Mouse (Mus musculus): ENCODE data around the gene Srsf4.

The Srsf4 gene

DNA sequence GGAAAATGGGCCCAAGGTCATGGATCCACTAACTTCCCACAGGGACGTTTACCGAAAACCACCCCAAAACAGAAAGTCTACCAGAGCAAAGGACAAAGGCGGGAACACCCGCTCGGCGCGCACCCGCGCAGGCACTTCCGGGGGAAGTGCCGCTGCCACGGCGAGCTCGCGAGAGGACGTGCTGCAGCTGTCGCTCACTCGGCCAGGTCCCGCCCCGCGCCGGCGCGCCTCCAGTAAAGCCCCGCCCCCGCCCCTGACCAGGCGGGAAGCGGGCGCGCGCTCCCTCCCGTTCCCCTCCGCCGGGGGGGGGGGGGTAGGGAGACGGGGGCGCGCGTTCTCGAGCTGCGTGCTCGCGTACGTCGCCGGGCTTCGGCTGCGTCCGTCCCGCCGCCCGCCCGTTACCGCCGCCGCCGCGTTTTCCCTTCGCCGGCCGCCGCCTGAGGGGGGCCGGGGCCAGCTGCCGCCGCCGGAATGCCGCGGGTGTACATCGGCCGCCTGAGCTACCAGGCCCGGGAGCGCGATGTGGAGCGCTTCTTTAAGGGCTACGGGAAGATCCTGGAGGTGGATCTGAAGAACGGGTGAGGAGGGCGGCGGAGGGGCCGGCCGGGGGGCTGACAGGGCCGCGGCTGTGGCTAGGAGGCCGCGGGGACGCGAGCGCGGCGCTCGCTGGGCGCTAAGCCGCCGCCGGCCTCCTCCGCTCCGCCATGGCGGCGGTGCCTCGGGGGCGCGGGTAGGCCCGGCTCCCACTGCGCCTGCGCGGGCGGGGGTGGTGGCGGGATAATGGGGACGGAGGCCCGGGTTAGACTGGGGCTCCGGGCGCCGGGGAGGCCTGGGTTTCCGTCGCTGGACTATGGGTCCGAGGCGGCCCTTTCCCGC is at the start of gene Srsf4:
TSS of gene Srsf4 (plus strand) at position 325 of the 876 bp plus-strand sequence.
- peak; percentile 95 for DNase-seq (ENCODE audit: low spot score)

DNA sequence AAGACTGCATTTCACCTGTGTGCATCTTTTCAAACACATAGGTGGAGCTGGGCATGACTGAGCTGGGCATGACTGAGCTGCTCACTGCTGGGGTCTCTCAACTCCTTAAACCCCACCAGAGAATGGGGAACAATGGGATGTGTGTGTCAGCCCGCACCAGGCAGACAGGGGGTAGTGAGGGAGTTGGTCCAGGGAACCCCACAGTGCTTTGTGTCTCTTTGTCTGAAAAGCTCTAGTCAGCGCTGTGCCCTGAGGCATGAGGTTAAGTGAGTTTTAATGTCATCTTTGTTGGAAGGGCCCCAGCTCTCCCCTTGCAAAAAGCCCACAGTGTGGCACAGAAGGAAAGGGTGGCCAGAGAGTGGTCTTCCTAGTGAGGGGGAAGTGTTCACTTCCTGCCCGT is 48.5 kb upstream of the Srsf4 start:
- no peak for DNase-seq (ENCODE audit: low spot score)

DNA sequence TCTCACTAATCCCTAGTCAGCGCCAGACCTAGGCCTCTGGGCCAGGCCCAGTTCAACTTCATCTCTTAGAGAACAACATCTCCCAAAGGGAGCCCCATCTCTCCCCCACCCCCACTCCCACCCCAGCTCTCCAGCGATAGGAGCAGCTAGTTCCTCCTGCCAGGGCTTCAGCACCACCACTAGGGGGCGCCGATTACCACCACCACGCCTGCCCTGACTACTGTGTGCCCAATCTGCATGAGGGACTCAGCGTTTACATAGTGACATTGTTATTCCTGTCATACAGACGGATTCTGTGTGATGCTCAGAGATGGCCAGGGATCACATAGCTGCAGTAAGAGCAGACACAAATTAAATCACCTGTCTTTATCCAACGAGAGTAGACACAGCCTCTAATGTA is 47.6 kb upstream of the Srsf4 start:
- peak; percentile 59 for DNase-seq (ENCODE audit: low spot score)

DNA sequence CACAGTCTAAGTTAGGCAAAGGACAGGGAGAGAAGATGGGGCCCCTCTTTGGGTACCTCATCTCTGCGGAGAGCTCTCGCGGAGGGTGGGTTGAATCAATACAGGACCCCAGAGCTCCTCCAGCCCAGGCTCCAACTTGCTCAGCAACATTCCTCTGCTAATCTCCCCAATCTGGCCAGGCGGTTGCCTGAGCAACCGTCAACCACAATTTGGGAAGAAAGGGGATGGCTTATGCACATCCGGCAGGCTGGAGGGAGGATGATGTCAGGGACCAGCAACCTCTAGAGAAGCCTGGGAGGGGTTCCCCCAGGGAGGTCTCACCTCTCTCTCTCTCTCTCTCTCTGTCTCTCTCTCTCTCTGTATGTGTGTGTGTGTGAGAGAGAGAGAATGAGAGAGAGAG is 46.5 kb upstream of the Srsf4 start:
- DNase-seq (ENCODE audit: low spot score): no peak

DNA sequence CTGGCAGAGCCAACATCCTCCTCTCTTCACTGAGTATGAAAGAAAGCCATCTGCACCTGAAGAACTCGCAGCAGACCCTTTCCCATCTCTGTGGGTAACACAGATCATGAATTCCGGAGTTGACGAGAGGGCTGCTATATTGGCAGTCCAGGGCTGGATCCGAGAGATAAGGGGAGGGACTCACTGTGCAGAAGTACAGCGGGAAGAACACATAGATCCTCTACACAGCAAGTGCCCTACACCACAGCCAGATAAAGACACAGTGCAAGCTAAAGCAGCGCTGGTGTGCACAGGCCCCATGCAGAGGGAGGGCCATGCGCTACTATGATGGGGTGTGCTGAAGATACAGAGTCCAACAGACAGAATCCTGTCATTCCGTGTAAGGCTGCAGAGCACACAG is 44.3 kb upstream of the Srsf4 start:
- no peak for DNase-seq (ENCODE audit: low spot score)

DNA sequence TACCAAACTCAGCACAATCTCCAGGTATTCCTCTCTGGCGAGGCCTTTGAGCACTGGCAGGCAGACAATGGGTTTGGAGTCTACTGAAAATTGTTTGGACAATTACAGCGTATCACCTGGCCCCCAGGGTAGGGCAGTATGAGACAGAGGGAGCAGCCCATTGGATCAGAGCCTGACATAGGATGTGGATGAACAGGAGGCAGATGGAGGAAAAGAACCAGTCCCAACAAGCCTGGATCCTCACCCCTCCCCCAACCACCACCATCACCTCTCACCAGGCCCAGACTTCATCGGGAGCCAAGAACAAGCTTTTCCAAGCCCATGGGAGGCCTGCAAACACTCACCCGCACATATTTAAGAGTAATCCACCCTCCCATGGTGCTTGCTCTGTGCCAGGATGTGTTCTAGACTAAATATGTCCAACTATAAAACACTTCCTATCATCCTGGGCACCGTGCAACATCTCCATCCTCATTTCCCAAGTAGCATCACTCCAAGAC is 41.8 kb upstream of the Srsf4 start:
- no peak for DNase-seq (ENCODE audit: low spot score)

DNA sequence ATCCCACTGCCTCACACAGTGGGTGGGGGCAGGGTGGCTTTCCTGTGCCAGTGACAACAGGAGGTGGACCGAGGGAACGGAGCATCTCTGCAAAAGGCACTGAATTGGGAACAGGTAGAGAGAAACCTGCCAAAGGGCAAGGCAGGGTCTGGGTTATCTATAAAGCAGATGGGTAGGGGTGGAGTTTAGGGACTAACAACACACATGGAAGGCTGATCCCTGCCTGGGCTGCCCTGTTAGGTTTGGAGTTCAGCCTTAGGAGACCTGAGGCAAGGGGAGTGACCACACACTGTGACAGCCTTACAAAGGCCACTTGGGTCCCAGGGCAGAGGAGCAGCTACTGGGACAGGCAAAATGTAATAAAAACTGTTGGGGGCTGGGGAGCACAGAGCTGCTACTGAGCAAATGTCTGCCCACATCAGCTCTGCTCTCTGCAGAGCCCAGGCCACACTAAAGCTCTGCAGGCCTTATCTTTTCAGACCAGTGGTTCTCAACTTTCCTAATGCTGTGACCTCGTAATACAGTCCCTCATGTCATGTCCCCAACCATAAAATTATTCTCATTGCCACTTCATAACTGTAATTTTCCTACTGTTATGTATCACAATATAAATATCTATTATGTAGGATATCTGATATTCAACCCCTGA is 40.5 kb upstream of the Srsf4 start:
- no peak for DNase-seq (ENCODE audit: low spot score)

DNA sequence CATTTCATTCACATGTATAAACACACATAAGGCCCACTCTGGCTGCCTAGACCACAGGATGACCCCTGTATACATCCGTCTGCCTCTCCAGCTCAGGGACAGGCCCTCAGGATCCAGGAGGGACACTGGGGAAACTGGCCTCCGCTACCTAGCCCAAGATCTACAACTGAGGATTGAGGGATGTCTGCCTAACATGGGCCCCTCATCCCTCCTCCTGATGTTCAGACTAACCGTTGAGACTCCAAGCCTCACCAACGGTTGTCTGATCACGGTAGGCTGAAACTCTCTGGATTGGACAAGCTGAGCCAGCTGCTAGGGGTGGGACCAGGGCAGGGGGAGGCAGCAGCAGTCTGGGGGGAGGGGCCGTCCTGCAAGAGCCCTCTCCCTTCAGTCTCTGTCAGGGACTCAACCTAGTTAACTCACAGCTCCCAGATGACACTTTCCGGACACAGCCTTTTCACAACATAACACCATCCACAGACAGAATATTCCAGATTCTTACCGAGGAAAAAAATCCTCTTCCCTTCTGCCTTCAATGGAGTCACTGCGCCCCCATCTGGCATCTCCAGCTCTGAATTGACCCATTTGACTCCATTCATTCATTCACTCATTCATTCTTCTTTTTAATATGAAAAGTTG is 39.3 kb upstream of the Srsf4 start:
- no peak for DNase-seq (ENCODE audit: low spot score)

DNA sequence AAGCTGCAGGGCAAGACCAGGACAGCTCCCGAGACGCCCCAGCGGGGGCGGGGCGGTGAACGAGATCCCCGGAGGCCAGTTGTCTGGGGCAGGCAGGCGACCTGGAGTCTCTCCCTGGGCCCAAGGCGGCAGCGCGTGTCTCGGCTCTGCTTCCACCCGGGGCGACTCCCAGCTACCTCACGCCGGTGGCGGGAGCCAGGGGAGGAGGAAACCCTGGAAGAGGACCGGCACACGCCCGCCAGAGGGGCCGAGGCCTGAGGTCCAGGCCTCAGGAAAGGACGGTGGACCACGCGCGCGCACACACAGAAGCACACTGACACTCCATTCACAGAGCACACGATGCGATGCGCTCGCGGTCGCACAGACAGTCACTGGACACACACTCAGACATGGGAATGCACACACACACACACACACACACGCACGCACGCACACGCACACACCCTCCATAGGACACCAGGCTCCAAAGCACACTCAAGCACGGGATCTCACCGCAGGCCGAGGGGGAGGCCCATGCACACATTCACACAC is 37.0 kb upstream of the Srsf4 start:
- DNase-seq (ENCODE audit: low spot score): no peak

DNA sequence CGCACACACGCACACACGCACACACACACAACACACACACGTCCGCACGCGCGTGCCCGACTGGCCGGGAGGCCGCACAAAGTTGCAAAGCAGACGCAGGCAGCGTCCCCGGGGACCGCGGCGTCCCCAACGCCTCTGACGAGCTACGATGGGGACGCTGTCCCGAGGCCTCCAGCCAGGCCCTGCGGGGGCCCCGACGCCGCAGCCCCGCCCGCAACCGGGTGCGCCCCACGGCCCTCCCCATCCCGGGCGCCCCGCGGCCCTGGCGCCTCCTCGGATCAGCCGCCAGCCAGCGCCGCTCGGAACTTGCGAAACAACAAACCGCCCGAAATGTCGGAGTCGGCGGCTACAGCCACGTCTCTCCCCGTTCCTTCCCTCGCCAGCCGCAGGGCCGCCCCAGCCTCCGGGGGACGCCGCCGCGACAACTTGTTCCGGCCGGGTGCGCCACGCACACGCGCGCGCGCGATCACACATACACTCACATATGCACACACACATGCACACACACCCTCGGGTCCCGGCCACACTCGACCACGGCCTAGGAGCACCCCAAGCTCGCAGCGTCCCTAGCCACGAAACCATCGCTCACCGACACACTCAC is 36.4 kb upstream of the Srsf4 start:
- DNase-seq (ENCODE audit: low spot score): peak; percentile 27

DNA sequence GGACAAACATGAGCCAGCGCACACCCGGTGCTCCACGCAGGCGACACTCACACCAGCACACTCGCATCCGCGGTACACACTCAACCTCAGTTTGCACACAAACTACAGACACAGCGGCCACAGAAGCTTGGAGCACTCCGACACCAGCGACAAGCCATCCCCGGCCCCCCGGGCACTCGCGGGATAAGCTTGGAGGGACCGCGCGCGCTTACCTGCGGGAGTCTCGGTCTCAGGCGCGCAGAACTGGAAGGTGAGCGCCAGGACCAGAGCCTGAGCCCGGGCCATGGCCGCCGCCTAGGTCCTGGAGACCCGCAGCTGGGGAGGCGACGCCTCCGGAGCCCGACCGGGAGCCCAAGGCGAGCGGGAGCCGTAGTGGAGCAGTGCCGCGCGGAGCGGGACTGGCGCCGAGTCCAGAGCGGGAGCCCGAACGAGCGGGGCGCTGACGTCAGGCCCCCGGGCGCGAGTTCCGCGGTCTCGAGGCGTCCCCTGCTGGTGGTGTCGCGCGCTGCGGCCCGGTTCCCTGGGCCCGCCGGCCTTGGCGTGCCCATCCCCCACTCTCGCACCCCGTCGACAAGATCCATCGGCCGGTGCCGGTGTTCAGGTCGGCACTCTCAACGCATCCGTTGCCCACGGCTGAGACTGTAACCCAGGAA is 35.4 kb upstream of the Srsf4 start, which contains the start of gene Ptpru:
TSS of gene Ptpru (minus strand) at position 417 of the 653 bp plus-strand sequence.
- DNase-seq (ENCODE audit: low spot score): peak; percentile 82

DNA sequence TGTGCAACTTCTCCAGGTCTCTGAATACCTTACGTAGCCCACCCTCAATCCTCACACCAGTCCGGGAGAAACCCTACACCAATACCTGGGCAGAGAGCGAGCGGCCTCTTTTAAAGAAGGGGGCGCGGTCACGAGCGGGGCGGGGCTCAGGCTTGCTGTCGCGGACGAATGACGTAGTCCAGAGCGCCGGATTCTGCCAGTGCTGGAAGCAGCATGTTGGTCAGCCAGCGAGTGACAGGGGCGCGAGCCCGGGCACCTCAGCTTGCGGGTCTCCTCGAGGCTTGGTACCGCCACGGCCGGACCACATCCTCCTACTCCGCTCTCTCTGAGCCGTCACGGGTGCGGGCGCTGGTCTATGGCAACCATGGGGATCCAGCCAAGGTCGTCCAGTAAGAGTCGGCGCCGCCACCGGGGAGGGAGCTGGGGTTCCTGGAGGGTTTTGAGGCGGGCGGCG is 30.1 kb upstream of the Srsf4 start, which contains the start of gene Mecr:
TSS of gene Mecr (plus strand) at position 181 of the 454 bp plus-strand sequence.
- DNase-seq (ENCODE audit: low spot score): peak; percentile 91

- no peak for DNase-seq (ENCODE audit: low spot score)
Measured at GRCm38 (mm10) chr4:131845991-131846778, 27.2 kb upstream of the Srsf4 start.

DNA sequence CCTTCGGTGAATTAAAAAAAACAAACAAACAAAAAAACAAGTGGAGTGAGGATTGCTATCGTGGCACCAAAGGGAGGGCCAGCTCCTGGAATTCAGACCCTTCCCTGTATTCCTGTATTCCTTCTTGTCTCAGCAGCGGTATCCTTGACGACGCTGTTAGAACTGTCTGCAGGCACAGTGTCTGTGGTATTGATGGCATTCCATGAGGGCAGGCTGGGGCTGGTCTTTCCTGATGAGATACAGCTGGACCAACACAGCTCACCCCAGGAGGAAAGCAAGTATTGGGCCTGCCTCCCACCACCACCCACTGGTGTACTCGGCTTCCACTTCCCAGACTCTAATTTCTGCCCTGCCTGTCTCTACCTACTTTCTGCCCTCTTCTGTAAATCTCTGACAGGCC is 25.3 kb upstream of the Srsf4 start:
- no peak for DNase-seq (ENCODE audit: low spot score)

DNA sequence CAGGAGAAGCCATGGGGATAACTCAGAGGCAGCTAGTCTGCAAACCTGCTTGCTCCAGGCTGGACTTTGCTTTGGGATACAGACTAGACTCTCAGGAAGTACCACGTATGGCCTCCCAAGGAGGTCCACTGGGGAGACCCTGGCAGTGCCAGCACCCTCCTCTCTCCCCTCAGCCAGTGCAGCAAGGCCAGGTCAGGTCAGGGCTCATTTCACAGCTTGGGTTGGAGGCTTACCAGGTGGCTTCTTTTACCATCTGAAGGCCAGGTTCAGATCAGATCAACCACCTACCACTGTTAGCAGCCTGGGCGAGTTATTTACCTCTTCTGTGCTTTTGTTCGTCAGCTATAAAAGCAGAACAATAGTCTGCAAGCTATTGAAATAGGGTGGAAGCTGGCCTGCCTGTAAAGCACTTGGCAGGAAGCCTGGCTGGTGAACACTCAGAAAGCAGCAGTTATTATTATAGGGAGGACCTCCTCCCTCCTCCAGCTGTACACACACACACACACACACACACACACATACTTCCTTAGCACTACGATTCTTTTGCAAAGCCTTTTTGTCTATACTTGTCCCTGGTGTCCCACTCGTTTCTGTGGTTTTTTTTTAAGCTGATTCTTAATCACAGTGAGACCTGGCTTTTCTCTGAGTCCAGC is 23.3 kb upstream of the Srsf4 start:
- DNase-seq (ENCODE audit: low spot score): no peak

DNA sequence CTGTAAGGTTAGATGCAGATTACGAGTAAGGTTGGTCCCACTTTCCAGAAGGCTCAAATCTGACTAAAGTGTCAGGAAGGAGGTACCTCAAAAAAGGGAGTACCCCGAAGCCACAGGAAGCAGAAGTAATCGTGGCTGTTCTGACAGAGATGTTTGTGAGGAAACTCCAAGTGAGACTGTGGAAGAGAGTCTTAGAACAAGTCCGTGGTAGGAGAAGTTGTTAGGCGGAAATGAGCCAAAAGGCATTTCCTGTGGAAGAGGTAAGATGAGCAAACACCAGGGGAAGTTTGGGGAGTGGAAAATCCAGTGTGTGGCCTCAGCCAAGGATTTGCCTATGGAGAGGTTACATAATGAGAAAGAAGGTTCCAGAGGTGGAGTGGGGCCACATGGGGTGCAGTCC is 18.5 kb upstream of the Srsf4 start:
- no peak for DNase-seq (ENCODE audit: low spot score)

DNA sequence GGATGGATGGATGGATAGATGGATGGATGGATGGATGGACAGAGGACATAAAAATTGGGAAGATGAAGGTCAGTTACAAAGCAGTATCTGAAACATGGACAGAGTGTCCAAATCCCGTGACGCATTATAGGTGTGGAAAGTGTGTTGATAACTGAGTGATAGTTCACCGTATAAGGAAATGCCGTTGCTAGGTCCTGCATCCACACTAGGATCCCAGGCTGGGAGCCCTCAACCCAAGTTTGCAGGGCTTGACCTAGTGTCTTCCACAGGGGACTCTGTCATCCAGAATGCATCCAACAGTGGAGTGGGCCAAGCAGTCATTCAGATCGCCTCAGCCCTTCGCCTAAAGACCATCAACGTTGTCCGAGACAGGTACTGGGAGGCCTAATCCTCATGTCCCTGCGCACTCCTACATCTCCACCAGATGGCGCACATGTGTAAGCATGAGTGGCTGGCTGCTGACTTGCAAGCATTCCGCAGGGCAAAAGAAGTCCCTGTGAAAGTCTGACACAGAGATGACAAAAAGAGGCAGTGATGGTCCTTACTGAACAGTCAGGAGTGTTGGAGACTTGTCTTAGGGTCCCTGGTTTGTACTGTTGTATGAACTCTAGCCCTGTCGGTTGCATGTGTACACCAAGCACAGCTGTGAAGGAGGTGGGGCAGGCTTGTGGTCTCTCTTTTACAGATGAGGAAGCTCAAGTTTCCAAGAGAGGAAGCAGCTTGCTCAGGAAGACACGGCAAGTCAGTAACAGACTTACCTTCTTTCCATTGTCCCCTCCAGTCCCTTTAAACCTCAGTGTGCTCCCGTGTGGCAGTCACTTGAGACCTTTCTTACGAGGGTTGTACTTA is 12.7 kb upstream of the Srsf4 start:
- DNase-seq (ENCODE audit: low spot score): peak; percentile 75

- DNase-seq (ENCODE audit: low spot score): no peak
Measured at GRCm38 (mm10) chr4:131861341-131861739, 12.1 kb upstream of the Srsf4 start.

DNA sequence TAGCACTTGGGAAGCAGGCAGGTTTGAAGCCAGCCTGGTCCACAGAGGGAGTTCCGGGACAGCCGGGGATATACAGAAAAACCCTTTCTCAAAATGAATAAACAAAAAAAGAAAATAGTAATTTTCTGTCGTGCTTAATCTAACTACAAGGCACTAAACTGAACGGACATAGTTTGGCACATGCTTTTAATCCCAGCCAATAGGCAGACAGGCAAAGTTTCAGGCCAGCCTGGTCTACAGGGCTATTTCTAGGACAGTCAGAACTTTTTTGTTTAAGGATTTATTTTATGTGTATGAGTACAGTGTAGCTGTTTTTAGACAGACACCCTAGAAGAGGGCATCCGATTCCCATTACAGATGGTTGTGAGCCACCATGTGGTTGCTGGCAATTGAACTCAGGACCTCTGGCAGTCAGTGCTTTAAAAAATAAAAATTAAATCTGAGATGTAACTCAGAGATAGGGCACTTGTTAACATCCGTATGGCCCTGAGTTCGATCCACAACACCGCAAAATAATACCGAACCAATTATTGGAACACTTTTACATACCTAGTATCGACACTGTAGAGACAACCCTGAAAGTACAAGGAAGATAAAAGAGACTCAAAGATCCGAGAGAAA is 635 bp upstream of the Srsf4 start:
- DNase-seq (ENCODE audit: low spot score): no peak
